Mouse (Mus musculus) MEL (cell line): ENCODE measurements around the gene Gpd1. TPM values are rescaled to one million over a fixed set of nuclear protein-coding genes. Genes with fewer than 3 reads are reported as not detected.
A peak's percentile ranks its signal among the peaks of the same experiment; 100 is the strongest.

Experiments
- DNase-seq: peaks from one replicate; pipeline ENCODE4 v3.0.0; 2011; ENCODE audit warnings: low read depth, low spot score
- H3K27ac ChIP-seq: 2 replicates; pipeline ENCODE4 v1.5.1; 2012; ENCODE audit warnings: low read depth, mild to moderate bottlenecking, control low read depth, low read length, moderate library complexity; ENCODE audit not compliant: control insufficient read depth
- H3K27me3 ChIP-seq, 2 experiments: fragments of 150-350 bp in 1 of 2; sonication (generic) in 1 of 2; 2 replicates each; pipeline ENCODE4 v1.6.1; 2012; ENCODE audit warnings: low read length in 2 of 2, mild to moderate bottlenecking in 2 of 2, improper control_type of control experiment in 1 of 2, moderate library complexity in 1 of 2; ENCODE audit not compliant: insufficient read depth in 2 of 2, control insufficient read depth in 1 of 2
- H3K36me3 ChIP-seq, 2 experiments: 2 replicates each; pipeline ENCODE4 v1.6.1; 2012 to 2014; ENCODE audit warnings: low read length in 2 of 2, improper control_type of control experiment in 1 of 2, inconsistent platforms in 1 of 2, mild to moderate bottlenecking in 1 of 2; ENCODE audit not compliant: insufficient read depth in 2 of 2, control insufficient read depth in 1 of 2
- H3K4me1 ChIP-seq, 2 experiments: fragments of 150-350 bp in 1 of 2; sonication (generic) in 1 of 2; 2 replicates each; pipeline ENCODE4 v1.6.1; 2012; ENCODE audit warnings: low read length in 2 of 2, improper control_type of control experiment in 1 of 2, mild to moderate bottlenecking in 1 of 2; ENCODE audit not compliant: insufficient read depth in 2 of 2, control insufficient read depth in 1 of 2
- H3K4me3 ChIP-seq, 2 experiments: fragments of 150-350 bp in 1 of 2; sonication (generic) in 1 of 2; 2 replicates each; pipeline ENCODE4 v1.5.1; 2012; ENCODE audit warnings: low read depth in 2 of 2, low read length in 2 of 2, mild to moderate bottlenecking in 2 of 2, moderate library complexity in 2 of 2, control low read depth in 1 of 2, improper control_type of control experiment in 1 of 2; ENCODE audit not compliant: control insufficient read depth in 1 of 2, insufficient read depth in 1 of 2
- H3K79me2 ChIP-seq: 2 replicates; pipeline ENCODE4 v1.6.1; 2012; ENCODE audit warnings: mild to moderate bottlenecking, low read length, moderate library complexity; ENCODE audit not compliant: control insufficient read depth, poor library complexity, insufficient read depth
- H3K9ac ChIP-seq: 2 replicates; pipeline ENCODE4 v1.6.1; 2012; ENCODE audit warnings: low read depth, mild to moderate bottlenecking, control low read depth, low read length, moderate library complexity; ENCODE audit not compliant: control insufficient read depth, poor library complexity, severe bottlenecking
- H3K9me3 ChIP-seq: fragments of 150-350 bp; sonication (generic); replicated peaks from 2 replicates; pipeline ENCODE4 v1.6.1; 2012; ENCODE audit warnings: mild to moderate bottlenecking, low read length, improper control_type of control experiment, moderate library complexity; ENCODE audit not compliant: insufficient read depth
- BHLHE40 ChIP-seq: IDR thresholded peaks from 2 replicates; pipeline ENCODE4 v1.6.1; 2012; ENCODE audit warnings: low read depth, mild to moderate bottlenecking, inconsistent platforms, low read length, improper control_type of control experiment, borderline replicate concordance
- CHD1 ChIP-seq: IDR thresholded peaks from 2 replicates; pipeline ENCODE4 v1.6.1; 2012; ENCODE audit warnings: low read depth, mild to moderate bottlenecking, inconsistent platforms, low read length, improper control_type of control experiment
- CHD2 ChIP-seq: IDR thresholded peaks from 2 replicates; pipeline ENCODE4 v1.6.1; 2011; ENCODE audit warnings: low read length, improper control_type of control experiment
- CTCF ChIP-seq, 3 experiments: IDR thresholded peaks in 2 of 3; conservative IDR thresholded peaks in 1 of 3; 2 replicates each; pipeline ENCODE4 v1.5.1; 2011 to 2012; ENCODE audit warnings: low read length in 3 of 3, low read depth in 2 of 3, mild to moderate bottlenecking in 2 of 3, improper control_type of control experiment in 1 of 3, inconsistent platforms in 1 of 3, mixed read lengths in 1 of 3, moderate library complexity in 1 of 3; ENCODE audit not compliant: control insufficient read depth in 1 of 3, insufficient read depth in 1 of 3, poor library complexity in 1 of 3, severe bottlenecking in 1 of 3
- EP300 ChIP-seq, 2 experiments: IDR thresholded peaks; 2 replicates each; pipeline ENCODE4 v1.6.1; 2011; ENCODE audit warnings: improper control_type of control experiment in 2 of 2, low read length in 2 of 2, low read depth in 1 of 2, mild to moderate bottlenecking in 1 of 2
- ETS1 ChIP-seq: IDR thresholded peaks from 2 replicates; pipeline ENCODE4 v1.6.1; 2012; ENCODE audit warnings: low read depth, mild to moderate bottlenecking, inconsistent platforms, low read length, improper control_type of control experiment, moderate library complexity
- HCFC1 ChIP-seq: IDR thresholded peaks from 2 replicates; pipeline ENCODE4 v1.6.1; 2012; ENCODE audit warnings: low read depth, mild to moderate bottlenecking, inconsistent platforms, low read length, improper control_type of control experiment, moderate library complexity
- JUND ChIP-seq: IDR thresholded peaks from 2 replicates; pipeline ENCODE4 v1.6.1; 2011; ENCODE audit warnings: low read depth, mild to moderate bottlenecking, improper control_type of control experiment, low read length
- KAT2A ChIP-seq: conservative IDR thresholded peaks from 2 replicates; pipeline ENCODE4 v1.6.1; 2012; ENCODE audit warnings: low read depth, low read length, improper control_type of control experiment, inconsistent platforms
- MAFK ChIP-seq: IDR thresholded peaks from 2 replicates; pipeline ENCODE4 v1.6.1; 2011; ENCODE audit warnings: low read depth, mild to moderate bottlenecking, low read length, improper control_type of control experiment, borderline replicate concordance
- MXI1 ChIP-seq: IDR thresholded peaks from 2 replicates; pipeline ENCODE4 v1.6.1; 2011; ENCODE audit warnings: mild to moderate bottlenecking, low read depth, low read length, improper control_type of control experiment
- MYB ChIP-seq: IDR thresholded peaks from 2 replicates; pipeline ENCODE4 v1.6.1; 2011; ENCODE audit warnings: mild to moderate bottlenecking, low read depth, low read length, improper control_type of control experiment
- NELFE ChIP-seq: IDR thresholded peaks from 2 replicates; pipeline ENCODE4 v1.6.1; 2011; ENCODE audit warnings: low read depth, low read length, improper control_type of control experiment
- NRF1 ChIP-seq: IDR thresholded peaks from 2 replicates; pipeline ENCODE4 v1.6.1; 2014; ENCODE audit warnings: low read depth, mild to moderate bottlenecking, inconsistent platforms, low read length, improper control_type of control experiment, moderate library complexity; ENCODE audit not compliant: poor library complexity, insufficient read depth, severe bottlenecking
- POLR2AphosphoS2 ChIP-seq: IDR thresholded peaks from 2 replicates; pipeline ENCODE4 v1.6.1; 2011; ENCODE audit warnings: low read length, improper control_type of control experiment
- POLR2AphosphoS5 ChIP-seq: IDR thresholded peaks from 2 replicates; pipeline ENCODE4 v1.6.1; 2012; ENCODE audit warnings: low read depth, borderline replicate concordance, mild to moderate bottlenecking, inconsistent platforms, low read length, moderate library complexity, mixed read lengths
- RAD21 ChIP-seq: IDR thresholded peaks from 2 replicates; pipeline ENCODE4 v1.6.1; 2011; ENCODE audit warnings: mild to moderate bottlenecking, low read depth, low read length, improper control_type of control experiment
- RCOR1 ChIP-seq: IDR thresholded peaks from 2 replicates; pipeline ENCODE4 v1.6.1; 2012; ENCODE audit warnings: low read depth, mild to moderate bottlenecking, inconsistent platforms, low read length, improper control_type of control experiment
- SIN3A ChIP-seq: IDR thresholded peaks from 2 replicates; pipeline ENCODE4 v1.6.1; 2012; ENCODE audit warnings: low read length, improper control_type of control experiment, inconsistent platforms
- SMC3 ChIP-seq: IDR thresholded peaks from 2 replicates; pipeline ENCODE4 v1.6.1; 2011; ENCODE audit warnings: low read depth, low read length, improper control_type of control experiment
- TAL1 ChIP-seq: IDR thresholded peaks from 2 replicates; pipeline ENCODE4 v1.6.1; 2012; ENCODE audit warnings: mild to moderate bottlenecking, inconsistent platforms, low read length, moderate library complexity, mixed read lengths
- TBP ChIP-seq: IDR thresholded peaks from 2 replicates; pipeline ENCODE4 v1.8.0; 2011; ENCODE audit warnings: low read depth, low read length, improper control_type of control experiment
- TCF12 ChIP-seq: IDR thresholded peaks from 2 replicates; pipeline ENCODE4 v1.6.1; 2014; ENCODE audit warnings: low read depth, mild to moderate bottlenecking, inconsistent platforms, low read length, improper control_type of control experiment, moderate library complexity
- UBTF ChIP-seq: IDR thresholded peaks from 2 replicates; pipeline ENCODE4 v1.6.1; 2012; ENCODE audit warnings: low read depth, mild to moderate bottlenecking, inconsistent platforms, low read length, improper control_type of control experiment, moderate library complexity, borderline replicate concordance; ENCODE audit not compliant: insufficient read depth
- USF1 ChIP-seq: IDR thresholded peaks from 2 replicates; pipeline ENCODE4 v1.6.1; 2014; ENCODE audit warnings: low read depth, mild to moderate bottlenecking, inconsistent platforms, low read length, improper control_type of control experiment, moderate library complexity
- USF2 ChIP-seq, 2 experiments: IDR thresholded peaks; 2 replicates each; pipeline ENCODE4 v1.6.1; 2011 to 2012; ENCODE audit warnings: improper control_type of control experiment in 2 of 2, low read length in 2 of 2, borderline replicate concordance in 1 of 2, inconsistent platforms in 1 of 2, low read depth in 1 of 2, mild to moderate bottlenecking in 1 of 2; ENCODE audit not compliant: insufficient read depth in 1 of 2
- ZC3H11A ChIP-seq: IDR thresholded peaks from 2 replicates; pipeline ENCODE4 v1.6.1; 2012; ENCODE audit warnings: low read depth, mild to moderate bottlenecking, inconsistent platforms, low read length, improper control_type of control experiment
- ZNF384 ChIP-seq: IDR thresholded peaks from 2 replicates; pipeline ENCODE4 v1.6.1; 2012; ENCODE audit warnings: low read depth, mild to moderate bottlenecking, inconsistent platforms, low read length, improper control_type of control experiment
- polyA plus RNA-seq, 2 experiments: library from polyadenylated mRNA; stranded (reverse) in 1 of 2; unstranded in 1 of 2; fragments of >175 nt in 1 of 2; fragments of >200 nt in 1 of 2; gene quantifications; 2 replicates each; pipeline versions ENCODE4 v1.2.1 to v1.2.4; 2012; ENCODE audit warnings: low replicate concordance in 2 of 2, low read depth in 1 of 2; ENCODE audit not compliant: insufficient read length in 2 of 2, insufficient read depth in 1 of 2, missing spikeins in 1 of 2
- total RNA-seq: library from RNA; depleted of rRNA; stranded (reverse); fragments of 300-350 nt; gene quantifications from 2 replicates; pipeline ENCODE4 v1.2.3, GENCODE M21; 2012

Gpd1 gene
- total and polyA plus RNA-seq, 3 experiments = 0.23 to 0.52 TPM; not detected in 1

DNA sequence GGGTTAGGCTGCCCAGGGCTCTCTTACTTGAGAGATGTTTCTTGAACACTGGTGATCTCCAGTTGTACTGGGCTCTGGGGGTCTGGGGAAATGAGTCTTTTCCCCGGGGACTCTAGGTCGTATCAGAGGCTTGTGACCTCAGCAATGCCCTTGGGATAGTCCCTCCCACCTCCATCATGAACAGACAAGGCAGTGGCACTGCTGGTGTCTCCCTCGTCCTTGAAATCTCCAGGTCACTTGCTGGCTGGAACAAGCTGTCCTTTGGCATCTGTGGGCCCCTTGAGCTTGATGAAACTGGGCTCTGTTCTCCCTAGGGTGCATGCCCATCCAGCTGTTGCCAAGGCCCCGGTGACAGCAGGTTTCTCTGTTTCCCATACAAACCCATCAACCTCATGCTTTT lies 3.1 kb upstream of the Gpd1 start:
- no peak overlapping the region for H3K4me3 ChIP-seq
- no peaks in the 10 kb centered on the region for H3K9me3 ChIP-seq
- no peak for TF ChIP-seq CHD1
- no peak for TF ChIP-seq UBTF
- TF ChIP-seq HCFC1 = no peak
- no peak for TF ChIP-seq SIN3A
- TF ChIP-seq JUND = no peak
- TF ChIP-seq KAT2A = no peak
- TF ChIP-seq TBP = no peak
- TF ChIP-seq ZNF384 = no peak
- no peak for TF ChIP-seq ETS1
- TF ChIP-seq TCF12 = no peak
- TF ChIP-seq BHLHE40 = no peak
- TF ChIP-seq NRF1 = no peak
- no peak for TF ChIP-seq MXI1
- TF ChIP-seq NELFE = no peak
- no peak for TF ChIP-seq MYB
- TF ChIP-seq EP300 (IDR thresholded peaks at IDR 0.05; ENCODE audit: low read depth in 1 of 2, low read length in 2 of 2) = no peak
- TF ChIP-seq, all 39 proteins: peak for 0
- Histone ChIP-seq H3K4me1 (peaks cover 2 to 12% of the 10 kb centered on the region in 2 experiments), H3K79me2 (no peaks in the 10 kb centered on the region), H3K27ac (no peak overlapping the region), H3K9ac (no peak overlapping the region), H3K36me3 (peaks cover 0 to 10% of the 10 kb centered on the region in 2 experiments), H3K27me3 (no peaks in the 10 kb centered on the region)
- DNase-seq = no peak

- DNase-seq = peak; percentile 89
- no peak overlapping the region for H3K9ac ChIP-seq
- no peak overlapping the region for H3K4me3 ChIP-seq
- TF ChIP-seq RCOR1 (no peak), CTCF (IDR thresholded peaks at IDR 0.05 in 2 of 3, conservative IDR thresholded peaks at IDR 0.05 in 1 of 3; ENCODE audit: control insufficient read depth in 1 of 3, insufficient read depth in 1 of 3, low read depth in 2 of 3, low read length in 3 of 3, poor library complexity in 1 of 3, severe bottlenecking in 1 of 3) (peak; percentile 93 to 99 (median 98)), POLR2AphosphoS5 (no peak), TAL1 (no peak), USF2 (IDR thresholded peaks at IDR 0.05; ENCODE audit: borderline replicate concordance in 1 of 2, insufficient read depth in 1 of 2, low read depth in 1 of 2, low read length in 2 of 2) (no peak), NELFE (no peak), POLR2AphosphoS2 (no peak), USF1 (no peak), RAD21 (peak; percentile 71), SIN3A (peak; percentile 68), CHD2 (no peak), ETS1 (no peak; the same call in 1 of the 2 replicates), SMC3 (peak; percentile 97), MAFK (no peak), ZC3H11A (peak; percentile 60)
- H3K79me2 ChIP-seq = no peaks in the 10 kb centered on the region
- H3K27me3 ChIP-seq = no peaks in the 10 kb centered on the region
- H3K27ac ChIP-seq = peak overlapping the region; percentile 3; the same call in 1 of the 2 replicates
- H3K9me3 ChIP-seq = no peaks in the 10 kb centered on the region
- peaks cover 2 to 12% of the 10 kb centered on the region in 2 experiments for H3K4me1 ChIP-seq
- H3K36me3 ChIP-seq = peaks cover 0 to 10% of the 10 kb centered on the region in 2 experiments
These were observed 2.5 kb upstream of the Gpd1 start for GRCm38 (mm10) chr15:99714858-99715257.
